Mouse (Mus musculus) ES-E14 (cell line): ENCODE results near the gene Dnah11. TPM values are rescaled to one million over a fixed set of nuclear protein-coding genes. Genes with fewer than 3 reads are reported as not detected.
A peak's percentile ranks its signal among the peaks of the same experiment; 100 is the strongest.

ENCODE experiments used
- DNase-seq: peaks from one replicate; pipeline ENCODE4 v3.0.0-alpha.2; 2013; ENCODE audit warnings: low read depth, low spot score
- H3K27ac ChIP-seq: 2 replicates; pipeline ENCODE4 v1.5.1; 2012; ENCODE audit warnings: low read depth, mild to moderate bottlenecking, low read length, moderate library complexity, mixed read lengths; ENCODE audit not compliant: poor library complexity, insufficient read depth, severe bottlenecking
- H3K36me3 ChIP-seq: 2 replicates; pipeline ENCODE4 v1.6.1; 2012; ENCODE audit warnings: mild to moderate bottlenecking, low read length, moderate library complexity, mixed read lengths; ENCODE audit not compliant: control insufficient read depth, poor library complexity, insufficient read depth, severe bottlenecking
- H3K4me1 ChIP-seq, 2 experiments: fragments of 150-350 bp in 1 of 2; sonication (generic) in 1 of 2; 2 replicates each; pipeline ENCODE4 v1.6.1; 2012; ENCODE audit warnings: low read length in 2 of 2, mild to moderate bottlenecking in 1 of 2, mixed read lengths in 1 of 2; ENCODE audit not compliant: control insufficient read depth in 2 of 2, insufficient read depth in 2 of 2, poor library complexity in 1 of 2
- H3K4me3 ChIP-seq, 2 experiments: fragments of 150-350 bp in 1 of 2; sonication (generic) in 1 of 2; 2 replicates each; pipeline ENCODE4 v1.5.1; 2012; ENCODE audit warnings: low read length in 2 of 2, low read depth in 1 of 2, mild to moderate bottlenecking in 1 of 2, mixed read lengths in 1 of 2; ENCODE audit not compliant: insufficient read depth in 1 of 2, poor library complexity in 1 of 2, severe bottlenecking in 1 of 2
- H3K9ac ChIP-seq: 2 replicates; pipeline ENCODE4 v1.6.1; 2012; ENCODE audit warnings: low read depth, mild to moderate bottlenecking, low read length, mixed read lengths; ENCODE audit not compliant: poor library complexity, insufficient read depth, severe bottlenecking
- H3K9me3 ChIP-seq: fragments of 150-350 bp; sonication (generic); 2 replicates; pipeline ENCODE4 v1.6.1; 2012; ENCODE audit warnings: low read depth, mild to moderate bottlenecking, low read length; ENCODE audit not compliant: control insufficient read depth, insufficient read depth
- CHD2 ChIP-seq: IDR thresholded peaks from 2 replicates; pipeline ENCODE4 v1.6.1; 2014; ENCODE audit warnings: mild to moderate bottlenecking, low read depth, low read length, inconsistent platforms
- HCFC1 ChIP-seq: IDR thresholded peaks from 2 replicates; pipeline ENCODE4 v1.6.1; 2012; ENCODE audit warnings: low read length, inconsistent platforms, borderline replicate concordance; ENCODE audit not compliant: insufficient read depth
- MAFK ChIP-seq: IDR thresholded peaks from 2 replicates; pipeline ENCODE4 v1.6.1; 2014; ENCODE audit warnings: mild to moderate bottlenecking, low read depth, low read length, inconsistent platforms; ENCODE audit not compliant: insufficient read depth
- ZC3H11A ChIP-seq: IDR thresholded peaks from 2 replicates; pipeline ENCODE4 v1.6.1; 2012; ENCODE audit warnings: low read depth, mild to moderate bottlenecking, inconsistent platforms, low read length, borderline replicate concordance
- ZNF384 ChIP-seq: IDR thresholded peaks from 2 replicates; pipeline ENCODE4 v1.6.1; 2012; ENCODE audit warnings: low read depth, low read length, inconsistent platforms
- in situ Hi-C, 2 experiments: fragments of 600-800 bp; cut with MboI; formaldehyde crosslinking; loops; one replicate each; pipeline ENCODE4 v1.15.1; 2025; ENCODE audit warnings: low sequenced_read_pairs in 2 of 2, inconsistent platforms in 1 of 2; ENCODE audit not compliant: unreplicated experiment in 2 of 2
- total RNA-seq: library from RNA; depleted of rRNA; stranded (reverse); fragments of 300-350 nt; gene quantifications from 2 replicates; pipeline ENCODE4 v1.2.3, GENCODE M21; 2012

Dnah11 gene
- total RNA-seq, 1 experiment: 0.45 TPM

DNA sequence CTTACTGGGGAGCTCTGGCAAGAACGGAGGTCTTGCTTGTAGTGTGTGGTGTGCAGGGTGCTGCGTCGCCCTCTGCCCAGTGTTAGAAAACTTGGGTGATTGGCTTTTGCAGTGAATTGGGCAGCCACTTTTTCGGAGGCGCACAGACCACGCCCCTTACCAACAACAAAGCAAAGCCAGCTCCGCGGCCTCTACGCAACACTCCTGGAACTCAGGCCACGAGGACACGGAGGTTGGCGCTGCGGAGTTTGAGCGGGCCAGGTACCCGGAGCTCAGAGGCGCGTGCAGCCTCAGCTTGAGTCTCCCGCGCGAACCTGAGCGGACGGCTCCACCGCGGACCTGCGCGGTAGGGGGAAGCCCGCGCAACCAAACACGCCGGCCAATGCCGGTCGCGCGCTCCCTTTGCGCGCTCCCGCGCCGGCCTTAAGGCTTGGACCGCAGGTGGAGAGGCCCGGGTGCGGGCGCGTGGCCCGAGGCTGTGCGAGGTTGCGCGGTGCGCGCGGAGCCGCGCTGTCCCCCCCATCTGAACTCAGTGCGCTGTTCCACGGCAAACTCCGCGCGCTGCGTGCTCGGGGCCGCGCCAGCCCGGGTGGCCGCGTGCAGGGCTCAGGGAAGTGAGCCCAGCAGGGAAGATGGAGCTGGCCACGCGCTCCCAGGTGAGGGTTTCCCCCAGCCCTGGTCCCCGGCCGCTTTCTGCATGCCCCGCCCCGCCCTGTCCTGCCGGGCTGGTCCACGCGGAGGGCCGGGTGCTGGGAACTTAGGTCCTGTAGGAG, 355.4 kb downstream of the Dnah11 start:
- peak overlapping the region; percentile 66 to 83 for H3K4me3 ChIP-seq
- peak; percentile 50 for DNase-seq
- H3K27ac ChIP-seq: no peak overlapping the region
- in situ Hi-C loops: no loop called here
- TF ChIP-seq ZC3H11A (no peak), MAFK (no peak), ZNF384 (no peak)
- no peaks in the 10 kb centered on the region for H3K36me3 ChIP-seq
- peak overlapping the region; percentile 80 for H3K9ac ChIP-seq
- no peaks in the 10 kb centered on the region for H3K9me3 ChIP-seq
- H3K4me1 ChIP-seq: peaks cover 0 to 2% of the 10 kb centered on the region in 2 experiments; a peak in 2 of 4 replicates

DNA sequence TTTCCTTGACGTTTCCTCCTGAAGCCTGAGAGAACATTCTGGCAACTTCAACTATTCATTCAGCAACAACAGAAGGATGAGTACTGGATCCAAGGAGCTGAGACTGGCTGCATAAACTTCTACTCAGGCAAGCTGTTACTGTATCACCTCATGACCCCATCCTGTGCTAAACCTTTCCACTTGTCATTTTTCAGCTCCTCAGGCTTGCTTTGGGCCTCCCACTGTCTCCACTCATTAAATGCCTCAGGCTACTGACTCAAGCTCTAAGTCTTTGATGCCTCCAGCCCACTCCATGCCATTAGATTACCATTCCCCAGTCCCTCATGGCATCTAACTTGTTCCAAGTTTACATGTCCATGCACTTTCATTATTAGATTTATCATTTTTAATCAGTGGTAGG, 356.2 kb downstream of the Dnah11 start:
- peaks cover 0 to 2% of the 10 kb centered on the region in 2 experiments; a peak in 2 of 4 replicates for H3K4me1 ChIP-seq
- no peak overlapping the region for H3K9ac ChIP-seq
- in situ Hi-C loops: no loop called here
- H3K36me3 ChIP-seq: no peaks in the 10 kb centered on the region
- H3K27ac ChIP-seq: no peak overlapping the region
- no peak for DNase-seq
- H3K9me3 ChIP-seq: no peaks in the 10 kb centered on the region
- TF ChIP-seq ZC3H11A (no peak), HCFC1 (no peak), CHD2 (no peak), ZNF384 (no peak), MAFK (no peak)
- H3K4me3 ChIP-seq: no peak overlapping the region

DNA sequence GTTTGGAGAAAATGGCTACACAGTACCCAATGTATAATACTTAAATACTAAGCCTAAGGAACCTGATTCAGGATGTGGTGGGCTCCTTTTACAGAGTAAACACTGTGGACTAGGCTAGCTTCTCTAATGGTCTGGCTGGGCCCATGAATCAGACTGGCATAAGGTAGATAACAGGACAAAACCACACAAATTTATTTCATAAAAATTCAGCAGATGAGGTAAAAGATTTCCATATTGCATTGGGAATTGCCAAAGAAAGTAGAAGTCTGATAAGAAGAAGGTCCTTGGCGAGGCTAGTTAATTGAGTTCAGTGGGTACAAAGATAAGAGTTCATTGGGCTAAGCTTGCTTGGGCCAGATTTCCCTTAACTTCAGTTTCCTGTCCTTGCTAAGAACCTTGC, 358.1 kb downstream of the Dnah11 start:
- H3K27ac ChIP-seq: no peak overlapping the region
- no peak for DNase-seq
- H3K4me3 ChIP-seq: no peak overlapping the region
- in situ Hi-C loops: no loop called here
- H3K9me3 ChIP-seq: no peaks in the 10 kb centered on the region
- H3K9ac ChIP-seq: no peak overlapping the region
- no peak for TF ChIP-seq ZNF384
- TF ChIP-seq HCFC1: no peak
- TF ChIP-seq CHD2: no peak
- no peak for TF ChIP-seq MAFK
- TF ChIP-seq ZC3H11A: no peak
- H3K36me3 ChIP-seq: no peaks in the 10 kb centered on the region
- H3K4me1 ChIP-seq: peaks cover 0 to 2% of the 10 kb centered on the region in 2 experiments; a peak in 2 of 4 replicates

DNA sequence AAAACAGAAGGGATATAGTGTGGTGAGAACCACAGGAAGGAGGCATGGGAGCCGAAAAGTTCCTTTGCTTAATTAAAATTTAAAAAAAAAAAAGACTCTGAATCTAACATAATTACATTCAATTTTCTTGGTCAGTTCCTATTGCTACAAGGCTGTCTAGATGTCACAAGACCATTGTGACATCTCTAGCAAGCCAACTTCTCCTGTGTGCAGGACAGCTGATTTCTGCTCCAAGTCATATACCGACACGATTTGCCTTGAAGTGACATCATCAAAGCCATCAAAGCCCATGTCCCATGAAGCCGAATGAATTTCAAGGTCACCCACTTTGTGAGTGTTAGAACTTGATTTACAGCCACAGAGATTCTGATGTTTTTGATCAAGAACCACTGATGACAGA, 361.5 kb downstream of the Dnah11 start:
- no peaks in the 10 kb centered on the region for H3K9me3 ChIP-seq
- in situ Hi-C loops: no loop called here
- no peaks in the 10 kb centered on the region; the same call in 1 of the 2 replicates for H3K36me3 ChIP-seq
- TF ChIP-seq ZC3H11A: no peak
- TF ChIP-seq HCFC1: no peak
- TF ChIP-seq MAFK: no peak
- TF ChIP-seq ZNF384: no peak
- no peak for TF ChIP-seq CHD2
- DNase-seq: no peak
- H3K4me1 ChIP-seq: no peaks in the 10 kb centered on the region
- no peak overlapping the region for H3K27ac ChIP-seq
- no peak overlapping the region for H3K9ac ChIP-seq
- H3K4me3 ChIP-seq: no peak overlapping the region

DNA sequence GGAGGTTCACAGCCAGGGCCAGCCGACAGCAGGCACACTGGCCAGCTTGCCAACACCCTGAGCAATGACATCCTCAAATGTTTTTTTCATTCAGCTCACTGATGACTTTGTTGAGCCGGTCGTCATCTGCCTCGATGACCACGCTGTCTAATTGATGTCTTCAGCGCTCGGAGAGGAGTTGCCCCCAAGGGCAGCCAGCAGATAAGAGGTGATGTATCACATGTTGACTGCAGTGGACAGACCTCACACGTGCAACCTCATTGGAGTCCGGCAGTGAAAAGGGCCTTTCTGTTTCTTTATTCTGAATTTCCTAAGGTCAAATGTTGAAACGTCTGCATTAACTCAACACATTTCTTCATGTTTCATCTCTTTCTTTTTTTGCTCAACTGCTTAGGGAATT, 363.5 kb downstream of the Dnah11 start:
- TF ChIP-seq MAFK: no peak
- TF ChIP-seq ZC3H11A: no peak
- TF ChIP-seq HCFC1: no peak
- no peak for TF ChIP-seq CHD2
- Histone ChIP-seq H3K9me3 (no peaks in the 10 kb centered on the region), H3K4me1 (no peaks in the 10 kb centered on the region), H3K9ac (no peak overlapping the region), H3K36me3 (no peaks in the 10 kb centered on the region; the same call in 1 of the 2 replicates), H3K4me3 (no peak overlapping the region), H3K27ac (no peak overlapping the region)
- in situ Hi-C loops: no loop called here
- no peak for DNase-seq
